Mouse (Mus musculus) olfactory bulb, adult 2 months (tissue): ENCODE measurements around the gene Tnrc6c.

Experiments
- CTCF ChIP-seq: fragments of 200-500 bp; IDR thresholded peaks from 2 replicates; pipeline ENCODE4 v1.5.1; 2012; ENCODE audit warnings: low read depth, mild to moderate bottlenecking, low read length, moderate library complexity; ENCODE audit not compliant: insufficient read depth
- POLR2A ChIP-seq: fragments of 200-500 bp; IDR thresholded peaks from 2 replicates; pipeline ENCODE4 v1.6.1; 2012; ENCODE audit warnings: mild to moderate bottlenecking, low read depth, low read length, moderate library complexity; ENCODE audit not compliant: insufficient read depth

GRCm38 (mm10) chr11:117642181-117642580, 11.9 kb upstream of the Tnrc6c start:
- TF ChIP-seq CTCF = no peak
- no peak for TF ChIP-seq POLR2A
